Mouse (Mus musculus) kidney, adult 2 months (tissue): Measurements from ENCODE around the gene Rpl27a.

Experiments
- CTCF ChIP-seq: fragments of 200-500 bp; conservative IDR thresholded peaks from 2 replicates; pipeline ENCODE4 v1.5.1; 2011; ENCODE audit warnings: low read depth, mild to moderate bottlenecking, control low read depth, low read length, moderate library complexity, mixed read lengths; ENCODE audit not compliant: insufficient read depth, insufficient read length
- POLR2A ChIP-seq: fragments of 200-500 bp; IDR thresholded peaks from one replicate; pipeline ENCODE4 v1.6.1; 2011; ENCODE audit warnings: low read depth, low read length, control low read depth

GRCm38 (mm10) chr7:109544792-109545191 lies 25.8 kb downstream of the Rpl27a start:
- no peak for TF ChIP-seq POLR2A
- TF ChIP-seq CTCF = no peak
